Mouse (Mus musculus) adrenal gland, adult 18-20 months (tissue): Measurements from ENCODE around the gene Col27a1. TPM values are rescaled to one million over a fixed set of nuclear protein-coding genes. Genes with fewer than 3 reads are reported as not detected.

Experiments used
- DNase-seq, 2 experiments: peaks; one replicate each; pipeline ENCODE4 v3.0.0; 2021 to 2022; ENCODE audit warnings: low spot score in 2 of 2
- total RNA-seq, 2 experiments: library from RNA; stranded (reverse); gene quantifications; 1 replicate in 1 of 2; 2 replicates in 1 of 2; pipeline ENCODE4 v1.2.3; 2021

The Col27a1 gene
- total RNA-seq, 2 experiments from 2014 or later = 10.6 to 15.1 TPM

DNA sequence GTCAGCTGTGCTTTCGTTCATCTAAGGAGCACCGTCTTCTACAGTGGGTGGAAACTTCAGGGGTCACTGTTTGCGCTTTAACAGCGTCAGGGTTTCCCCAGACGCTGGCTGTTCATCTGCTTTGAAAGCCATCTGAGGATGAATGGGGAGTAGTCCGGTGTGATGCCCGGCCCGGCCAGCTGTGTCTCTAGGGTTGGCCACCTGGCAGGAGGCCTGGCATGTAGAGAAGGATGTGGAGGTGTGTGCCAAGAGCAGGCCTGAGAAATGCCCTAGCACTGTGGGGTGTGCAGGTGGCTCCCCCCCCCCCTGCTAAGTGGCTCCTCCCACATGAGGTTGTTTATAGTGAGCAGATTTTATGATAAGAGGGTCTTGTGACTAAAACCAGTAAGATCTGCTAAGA, 8.4 kb downstream of the Col27a1 start:
- no peak for DNase-seq

DNA sequence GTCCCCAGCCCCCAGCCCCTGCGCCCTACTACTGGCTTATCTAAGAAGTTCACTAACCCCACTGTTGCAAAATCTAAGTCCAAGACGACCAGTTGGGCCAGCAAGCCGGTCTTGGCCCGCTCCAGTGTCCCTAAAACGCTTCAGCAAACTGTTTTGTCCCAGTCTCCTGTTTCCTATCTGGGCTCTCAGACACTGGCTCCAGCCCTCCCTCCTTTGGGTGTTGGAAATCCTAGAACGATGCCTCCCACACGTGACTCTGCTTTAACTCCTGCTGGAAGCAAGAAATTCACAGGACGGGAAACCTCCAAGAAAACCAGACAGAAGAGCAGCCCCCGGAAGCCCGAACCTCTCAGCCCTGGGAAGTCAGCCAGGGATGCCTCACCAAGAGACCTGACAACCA, 11.6 kb downstream of the Col27a1 start:
- DNase-seq = no peak

DNA sequence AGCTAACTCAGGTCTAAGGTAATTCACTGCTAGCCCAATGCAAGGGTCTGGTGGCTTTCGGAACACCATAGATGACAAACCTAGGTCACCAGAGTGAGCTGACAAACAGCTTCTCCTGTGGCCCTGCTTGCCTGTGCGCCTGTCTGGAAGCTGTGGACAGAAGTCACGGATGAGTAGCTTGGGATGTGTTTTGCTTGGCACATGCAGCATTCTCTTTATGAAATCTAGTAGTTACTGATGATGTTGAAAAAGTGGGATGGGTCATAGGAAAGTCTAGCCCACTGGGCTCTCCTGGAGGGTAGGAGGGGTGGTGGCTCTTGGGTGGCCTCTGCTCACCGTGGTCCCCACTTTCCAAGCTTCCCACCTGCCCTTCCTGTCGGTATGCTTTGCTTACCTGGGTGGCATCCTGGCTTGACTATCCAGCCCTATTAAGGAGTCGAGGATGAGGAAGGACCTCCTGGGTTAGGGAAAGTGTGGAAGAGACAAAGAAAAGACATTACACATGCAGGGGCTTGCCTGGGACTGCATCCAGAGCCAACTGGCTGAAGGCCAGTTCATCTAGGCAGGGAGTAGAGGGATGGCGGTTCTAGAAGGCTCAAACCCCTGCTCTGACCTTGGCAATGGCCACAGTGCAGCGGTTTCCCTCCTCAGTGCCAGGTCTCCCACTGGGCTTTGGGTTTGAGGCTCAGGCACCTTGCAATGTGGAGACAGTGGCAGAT, 12.5 kb downstream of the Col27a1 start:
- DNase-seq = no peak

DNA sequence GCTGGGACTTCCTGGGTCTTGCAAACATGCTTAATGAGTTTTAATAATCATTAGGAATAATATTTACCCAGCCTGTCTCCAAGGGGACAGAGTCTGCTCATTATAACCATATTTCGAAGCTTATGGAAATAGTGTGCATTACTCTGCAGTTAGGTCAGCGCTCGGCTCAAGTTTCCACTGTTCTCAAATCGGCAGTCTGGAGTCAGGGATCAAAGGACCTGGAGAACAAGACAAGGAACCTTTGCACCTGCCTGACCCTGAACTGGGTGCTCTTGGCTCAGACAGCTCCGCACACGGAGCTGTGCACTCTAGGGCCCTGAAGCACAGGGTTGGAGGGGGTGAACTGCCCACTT, 13.1 kb downstream of the Col27a1 start:
- no peak for DNase-seq

DNA sequence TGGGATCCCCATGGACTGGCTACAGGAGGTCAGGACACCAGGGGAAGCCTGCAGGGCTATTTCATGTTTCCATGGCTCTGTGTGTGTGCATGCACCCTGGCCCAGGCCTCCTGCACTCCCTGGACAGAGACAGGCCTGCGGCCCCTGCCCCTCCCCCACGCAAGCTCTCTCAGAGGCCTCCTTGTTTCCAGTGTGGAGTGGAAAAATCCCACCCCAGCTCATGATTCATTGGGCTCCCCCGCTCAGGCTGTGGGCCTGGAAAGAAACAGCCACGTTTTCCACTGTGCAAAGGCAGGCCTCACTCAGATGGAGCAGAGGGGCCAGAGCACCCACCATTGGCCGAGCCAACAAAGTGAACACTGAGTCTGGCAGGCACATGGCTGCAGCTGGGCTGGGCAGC, 15.1 kb downstream of the Col27a1 start:
- DNase-seq = no peak

DNA sequence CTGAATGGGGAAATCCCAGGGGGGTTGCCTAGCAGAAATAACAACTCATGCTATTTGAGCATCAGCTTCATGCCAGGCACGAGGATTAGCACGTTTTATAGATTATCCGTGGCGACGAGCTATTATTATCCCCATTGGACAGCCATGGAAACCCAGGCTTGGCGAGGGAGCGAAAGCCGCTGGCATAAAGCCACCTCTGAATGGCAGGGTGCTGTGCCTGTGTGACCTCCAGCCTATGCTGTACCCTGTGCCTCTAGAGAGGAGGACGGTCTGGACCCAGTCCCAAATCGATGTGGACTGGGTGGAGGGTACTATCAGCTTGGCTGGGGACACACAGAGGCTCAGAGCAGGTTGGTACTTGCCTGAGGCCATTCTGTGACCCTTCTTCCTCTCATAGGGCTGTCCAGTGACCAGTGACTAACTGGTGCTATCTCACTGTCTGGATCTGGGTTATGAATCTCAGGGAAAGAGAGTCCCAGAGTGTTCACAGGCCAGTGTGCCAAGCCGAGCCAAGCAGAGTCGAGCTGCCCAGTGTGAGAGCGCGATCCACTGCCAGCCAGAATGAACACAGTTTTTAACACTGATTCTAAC, 16.3 kb downstream of the Col27a1 start:
- DNase-seq = no peak

DNA sequence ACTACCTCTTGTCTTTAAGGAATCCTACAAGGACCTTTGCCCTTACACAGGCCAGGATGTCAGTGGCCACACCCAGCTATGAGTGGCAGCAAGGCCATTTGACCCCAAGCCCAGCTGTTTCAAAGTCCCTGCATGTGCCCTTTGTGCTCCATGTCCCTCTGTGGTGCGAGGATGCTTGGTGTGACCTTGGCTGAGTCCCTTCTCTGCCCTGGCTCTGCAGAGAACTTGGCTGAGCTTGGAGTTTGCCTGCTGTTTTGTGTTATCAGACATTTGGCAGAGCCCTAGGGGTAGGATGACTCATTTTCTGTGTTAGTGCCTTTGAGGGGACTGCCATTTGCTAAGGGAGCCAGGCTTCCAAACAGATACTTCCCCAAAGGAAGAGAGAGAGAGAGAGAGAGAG, 17.3 kb downstream of the Col27a1 start:
- no peak for DNase-seq

DNA sequence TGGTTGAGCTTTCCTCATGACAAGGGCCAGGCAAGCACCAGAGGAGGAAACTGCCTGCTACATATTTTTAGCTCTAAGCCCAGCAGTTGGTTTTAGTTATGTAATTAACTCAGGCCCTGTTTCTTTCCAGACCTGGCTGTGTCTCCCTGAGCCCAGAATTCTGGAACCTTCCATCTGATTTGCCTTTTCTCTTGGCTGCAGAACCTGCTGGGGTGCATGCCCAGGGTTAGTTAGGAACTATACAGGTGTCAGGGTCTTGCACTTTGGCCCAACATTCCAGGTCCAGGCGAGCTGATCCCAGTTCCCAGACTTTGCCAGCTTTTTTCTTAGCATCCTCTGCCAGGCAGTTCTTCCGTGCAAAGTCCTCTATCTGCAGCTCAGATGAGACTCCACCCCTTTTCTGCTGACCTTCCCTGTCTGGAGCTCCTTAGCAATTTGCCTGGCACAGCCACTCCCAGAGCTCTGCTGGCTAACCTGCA, 18.8 kb downstream of the Col27a1 start:
- no peak for DNase-seq

DNA sequence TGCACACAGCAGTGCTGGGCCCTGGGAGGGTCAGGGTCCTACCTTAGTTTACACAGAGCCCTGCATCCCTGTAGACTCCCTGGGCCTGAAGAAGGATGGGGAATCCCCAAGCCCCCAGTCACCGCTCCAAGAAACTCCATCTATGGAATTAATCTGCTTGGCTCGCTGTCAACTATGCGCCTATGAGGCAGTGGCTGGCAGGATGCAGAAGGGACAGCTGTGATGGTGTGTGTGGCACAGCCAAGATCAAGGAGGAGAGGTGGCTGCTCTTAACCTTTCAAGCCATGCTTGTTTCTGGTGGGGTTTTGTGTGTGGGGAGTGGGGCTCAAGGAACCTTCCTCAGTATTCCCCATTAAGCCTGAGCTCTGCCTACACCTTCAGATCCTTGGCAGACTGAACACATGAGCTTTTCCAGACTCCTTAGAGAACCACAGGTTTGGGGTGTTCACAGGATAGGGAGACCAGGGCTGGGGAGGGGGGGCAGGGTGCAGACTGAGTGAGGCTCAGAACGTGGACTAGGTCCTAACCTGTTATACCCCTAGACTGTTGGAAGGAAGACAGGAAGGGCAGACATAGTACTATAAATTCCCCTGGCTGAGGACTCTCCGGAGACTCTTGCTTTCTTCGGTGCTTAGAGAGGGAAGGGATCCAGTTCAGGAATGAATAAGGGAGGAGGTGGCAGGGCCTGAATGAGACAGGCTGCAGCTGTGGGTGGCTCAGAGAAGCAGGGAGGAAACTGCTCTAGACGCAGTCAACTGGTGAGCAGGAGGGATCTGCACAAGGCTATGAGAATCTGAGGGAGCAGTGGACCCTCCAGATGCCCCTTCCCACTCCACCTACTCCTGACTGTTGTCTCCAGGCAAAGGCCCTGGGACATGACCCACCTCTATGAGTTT, 20.0 kb downstream of the Col27a1 start:
- DNase-seq = no peak

DNA sequence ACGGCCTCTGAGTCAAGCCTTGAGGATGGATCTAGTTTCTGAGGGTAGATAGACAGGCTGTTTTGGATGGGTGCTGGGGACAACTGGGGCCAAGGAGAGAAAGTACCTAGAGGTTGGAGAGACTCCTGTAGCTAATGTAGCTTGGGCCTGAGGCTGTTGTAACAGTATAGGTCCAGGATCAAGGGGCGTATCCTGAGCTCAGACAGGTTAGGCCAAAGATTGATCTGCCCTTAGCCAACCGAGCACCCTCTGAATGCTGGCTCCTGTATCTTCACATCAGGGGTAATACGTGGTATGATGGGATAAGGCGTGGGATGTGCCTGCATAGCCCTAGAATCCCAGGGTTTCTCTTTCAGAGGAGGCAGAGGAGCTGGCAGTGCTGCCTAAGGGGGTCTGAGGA, 21.0 kb downstream of the Col27a1 start:
- DNase-seq = no peak

DNA sequence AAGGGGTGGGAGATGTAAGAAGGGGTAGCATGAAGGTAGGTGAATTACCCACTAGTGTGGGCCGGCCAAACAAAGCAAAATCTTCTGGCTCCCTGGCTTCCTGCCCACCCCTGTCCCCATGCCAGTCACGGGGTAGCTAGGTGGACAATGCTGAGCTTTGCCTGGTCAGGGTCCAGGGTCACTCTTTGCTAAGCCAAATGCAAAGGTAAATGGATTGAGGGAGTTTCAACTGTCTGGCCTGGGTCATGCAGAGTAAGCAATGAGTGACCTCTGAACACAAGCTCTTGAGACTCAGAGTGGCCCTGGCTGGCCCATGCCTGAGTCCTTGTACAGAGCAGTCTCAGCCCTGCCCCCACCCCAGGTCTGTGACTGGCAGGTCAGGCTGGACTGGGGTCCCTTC, 22.4 kb downstream of the Col27a1 start:
- DNase-seq = no peak

DNA sequence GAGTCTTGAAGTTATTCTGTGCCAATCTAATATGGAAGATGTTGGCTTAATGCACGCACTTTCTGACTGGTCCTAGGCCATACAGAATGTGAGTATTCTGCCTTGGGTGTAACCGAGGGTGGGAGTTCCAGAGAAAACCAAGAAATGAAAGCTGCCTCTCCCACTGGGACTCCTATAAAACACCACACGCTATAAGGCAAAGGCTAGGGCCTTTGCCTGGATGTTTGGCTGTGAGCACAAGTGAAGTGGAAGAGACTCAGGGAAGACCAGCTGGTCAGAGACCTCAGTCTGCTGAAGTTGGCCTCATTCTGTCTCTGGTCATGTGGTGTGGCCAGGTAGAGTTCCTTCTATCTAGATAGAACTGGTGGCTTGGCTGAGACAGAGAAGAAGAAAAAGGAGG, 23.4 kb downstream of the Col27a1 start:
- no peak for DNase-seq

DNA sequence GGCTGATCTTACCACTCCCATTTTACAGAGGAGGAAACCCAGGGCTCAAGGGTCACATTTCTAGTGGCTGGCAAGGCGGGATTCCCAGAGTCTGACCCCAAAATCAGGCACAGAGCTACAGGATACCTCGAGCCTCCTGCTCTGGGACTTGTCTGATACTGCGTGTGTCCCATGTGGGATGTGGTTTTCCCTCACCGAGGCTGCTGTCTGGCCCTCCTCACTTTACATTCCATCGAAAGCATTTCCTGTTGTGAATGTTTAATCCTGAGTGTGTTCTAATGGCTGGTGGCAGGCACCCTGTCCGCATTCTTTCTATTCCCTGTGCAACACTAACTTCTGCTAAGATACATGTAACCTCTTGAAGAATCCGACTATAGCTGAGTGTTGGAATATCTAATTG, 24.3 kb downstream of the Col27a1 start:
- no peak for DNase-seq

DNA sequence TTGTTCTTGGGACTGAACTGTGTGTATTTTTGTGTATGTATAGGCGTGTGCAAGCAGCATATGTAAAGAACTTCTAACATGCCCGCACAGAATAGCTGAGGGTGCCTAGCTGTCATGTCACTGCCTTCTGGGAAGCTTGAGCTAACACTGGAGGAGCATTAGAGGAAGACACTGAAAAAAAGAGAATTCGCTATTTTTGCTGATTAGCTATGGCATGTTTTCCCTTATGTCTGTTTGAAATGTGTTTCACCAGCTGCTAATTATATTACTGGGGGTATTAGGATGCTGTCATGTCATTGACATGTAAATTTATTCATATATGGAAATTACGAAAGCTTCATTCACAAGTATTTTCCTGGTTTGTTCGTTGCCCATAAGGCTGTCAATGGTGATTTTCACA, 24.9 kb downstream of the Col27a1 start:
- no peak for DNase-seq

DNA sequence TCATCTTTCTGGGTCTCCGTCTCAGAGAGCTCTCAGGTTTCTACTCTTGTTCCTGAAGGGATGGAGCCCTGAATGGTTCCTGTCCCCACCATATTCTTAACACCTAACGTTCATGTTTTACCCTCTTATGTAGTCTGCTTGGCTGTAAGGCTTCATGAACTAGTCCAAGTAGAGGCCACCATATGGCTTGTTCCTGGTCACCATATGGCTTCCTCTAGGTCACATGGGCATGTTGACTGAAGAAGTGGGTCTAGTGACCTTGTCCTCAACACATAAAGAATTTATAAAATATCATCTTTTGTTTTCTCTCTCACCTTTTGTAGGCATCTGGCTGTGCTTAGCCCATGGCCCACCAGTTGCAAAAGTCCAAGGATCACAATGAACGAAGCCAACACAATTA, 27.2 kb downstream of the Col27a1 start:
- DNase-seq = no peak

DNA sequence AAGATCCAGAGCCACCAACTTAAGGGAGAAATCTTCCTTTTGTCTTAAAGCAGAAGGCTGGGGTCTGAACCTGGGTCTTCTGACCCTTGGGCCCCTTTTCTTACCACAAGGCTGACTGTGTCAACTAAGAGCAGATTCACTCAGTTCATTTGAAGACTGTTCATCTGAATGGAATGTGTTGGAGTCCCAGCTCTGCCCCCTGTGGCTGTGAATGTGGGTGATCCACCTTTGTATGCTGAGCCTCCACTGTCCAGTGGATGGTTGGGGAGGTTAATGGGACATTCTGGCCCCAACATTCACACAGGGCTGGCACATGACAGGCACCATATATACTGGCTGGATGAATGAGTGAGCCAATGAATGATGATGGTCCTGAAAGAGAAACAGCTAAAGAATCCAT, 34.2 kb downstream of the Col27a1 start:
- DNase-seq = no peak

DNA sequence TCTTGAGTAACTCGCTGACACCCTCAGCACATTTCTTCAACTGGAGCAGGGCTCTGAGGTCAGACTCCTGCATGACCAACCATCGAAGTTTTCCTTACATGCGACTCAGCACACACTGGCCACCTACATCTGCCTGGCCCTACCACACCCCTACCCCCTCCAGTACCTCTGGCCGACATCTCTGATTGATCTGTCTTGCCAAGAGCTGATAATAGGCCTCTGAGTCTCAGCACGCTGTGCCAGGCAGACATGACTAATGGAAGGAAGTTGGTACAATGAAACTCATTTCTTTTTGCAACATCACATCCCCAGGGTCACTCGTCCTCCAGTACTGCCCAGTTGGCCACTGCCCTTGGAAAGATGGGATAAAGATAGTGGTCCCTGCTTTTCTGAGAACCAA, 35.1 kb downstream of the Col27a1 start:
- no peak for DNase-seq

DNA sequence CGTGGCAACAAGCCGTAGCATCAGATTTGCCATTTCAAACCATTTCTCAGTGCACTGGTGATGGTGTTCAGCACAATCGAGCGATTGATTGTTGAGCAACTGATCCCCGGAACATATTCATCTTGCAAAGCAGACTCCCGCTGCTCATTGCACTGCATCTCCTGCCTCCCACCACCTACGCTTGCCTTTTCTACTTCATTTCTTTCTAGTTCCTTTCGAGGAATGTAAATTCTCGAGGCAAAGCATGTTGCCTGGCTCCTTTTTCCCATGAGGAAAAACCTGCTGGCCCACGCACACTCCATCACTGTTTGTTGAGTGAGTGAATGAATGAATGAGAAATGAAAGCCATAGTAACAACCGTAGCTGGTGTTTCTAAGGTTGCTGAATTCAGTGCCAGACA, 38.0 kb downstream of the Col27a1 start:
- no peak for DNase-seq

DNA sequence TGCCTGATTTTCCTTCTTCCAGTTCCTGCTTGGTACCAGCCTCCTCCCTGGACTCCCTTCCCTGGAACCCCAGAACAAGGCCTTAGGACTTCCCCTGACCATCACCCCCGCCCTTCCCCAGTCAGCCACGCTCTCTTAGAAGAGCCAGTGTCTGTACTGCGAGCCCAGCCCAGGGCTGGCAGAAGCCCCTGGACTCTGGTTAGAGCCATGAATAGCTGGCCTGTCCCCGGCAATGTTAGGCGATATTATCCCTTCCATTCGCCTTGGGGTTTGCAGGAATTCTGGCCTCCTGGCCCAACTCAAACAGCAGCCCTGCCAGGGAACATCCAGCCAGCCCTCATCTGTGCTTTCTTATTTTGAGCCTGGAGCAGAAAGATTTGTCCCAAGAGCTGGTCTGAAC, 39.9 kb downstream of the Col27a1 start:
- no peak for DNase-seq

DNA sequence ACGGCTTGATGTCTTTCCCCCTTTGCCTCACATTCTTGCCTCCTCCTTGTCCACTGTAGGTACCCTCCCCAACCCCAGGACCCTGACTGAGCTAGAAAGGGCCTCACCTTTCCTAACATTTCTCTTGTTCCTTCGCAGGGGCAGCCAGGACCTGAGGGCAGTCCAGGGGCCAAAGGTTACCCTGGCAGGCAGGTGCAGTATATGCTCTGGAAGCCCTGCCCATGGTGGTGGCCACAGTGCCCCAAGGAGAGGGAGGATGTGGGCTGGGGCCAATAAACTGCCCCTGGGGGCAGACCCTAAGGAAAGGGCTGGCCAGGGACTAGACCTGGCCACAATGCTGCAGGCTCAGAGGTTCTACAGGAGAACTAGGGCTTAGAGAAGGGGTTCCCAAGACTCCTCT, 40.3 kb downstream of the Col27a1 start:
- no peak for DNase-seq

DNA sequence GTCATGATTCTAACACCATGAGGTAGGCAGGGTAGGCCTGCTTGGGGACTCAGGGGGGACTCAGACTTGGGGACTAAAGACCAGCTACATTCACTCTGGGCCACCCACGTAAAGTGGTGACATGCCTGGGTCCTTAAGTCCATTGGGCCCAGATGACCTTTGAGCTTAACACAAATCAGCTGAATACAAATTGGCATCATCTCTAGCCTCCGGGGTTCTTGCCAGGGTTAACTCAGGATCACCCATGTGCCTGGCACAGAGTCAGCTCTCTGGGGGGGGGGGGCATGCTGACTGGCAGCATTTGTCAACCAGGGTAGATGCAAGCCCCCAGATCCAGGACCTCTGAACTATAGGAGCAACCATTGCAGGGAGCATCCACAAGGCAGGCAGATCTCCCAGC, 42.6 kb downstream of the Col27a1 start:
- no peak for DNase-seq

DNA sequence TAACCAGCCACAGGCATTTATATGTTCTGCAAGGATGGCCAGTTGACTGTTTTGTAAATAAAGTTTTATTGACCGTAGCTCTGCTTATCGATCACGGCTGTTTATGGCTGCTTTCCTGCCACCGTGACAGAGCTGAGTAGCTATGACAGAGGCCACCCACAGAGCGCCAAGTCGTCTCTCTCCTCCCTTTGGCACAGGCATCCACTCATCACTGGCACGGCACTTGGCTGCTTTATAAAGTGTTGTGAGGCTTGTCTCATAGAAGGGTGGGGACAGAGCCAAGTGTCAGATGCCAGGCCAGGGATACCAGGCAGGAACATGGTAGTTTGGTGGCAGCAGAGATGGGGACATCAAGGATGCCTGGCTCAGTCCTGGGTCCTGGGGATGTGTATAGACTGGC, 43.5 kb downstream of the Col27a1 start:
- DNase-seq = no peak
